Mouse (Mus musculus) bone marrow macrophage, adult 2 months (primary cell): Measurements from ENCODE around the gene Hsd17b14.

Source experiments
- CTCF ChIP-seq: IDR thresholded peaks from 2 replicates; pipeline ENCODE4 v1.5.1; 2012; ENCODE audit warnings: low read depth, mild to moderate bottlenecking, low read length, moderate library complexity
- POLR2A ChIP-seq: IDR thresholded peaks from 2 replicates; pipeline ENCODE4 v1.6.1; 2012; ENCODE audit warnings: mild to moderate bottlenecking, low read depth, low read length, borderline replicate concordance

GRCm38 (mm10) chr7:45568601-45569473 lies 14.1 kb downstream of the Hsd17b14 start:
- TF ChIP-seq POLR2A (no peak), CTCF (no peak)
